Mouse (Mus musculus) kidney, adult 9 months (tissue): Measurements from ENCODE around the gene 6330403K07Rik.

Experiments used
- DNase-seq: peaks from one replicate; pipeline ENCODE4 v3.0.0; 2022

The 6330403K07Rik gene

GRCm38 (mm10) chr11:70982557-70983228, 50.6 kb downstream of the 6330403K07Rik start, which contains the start of gene C1qbp:
TSS of gene C1qbp (minus strand) at chr11:70983026.
- peak; percentile 94 for DNase-seq

DNA sequence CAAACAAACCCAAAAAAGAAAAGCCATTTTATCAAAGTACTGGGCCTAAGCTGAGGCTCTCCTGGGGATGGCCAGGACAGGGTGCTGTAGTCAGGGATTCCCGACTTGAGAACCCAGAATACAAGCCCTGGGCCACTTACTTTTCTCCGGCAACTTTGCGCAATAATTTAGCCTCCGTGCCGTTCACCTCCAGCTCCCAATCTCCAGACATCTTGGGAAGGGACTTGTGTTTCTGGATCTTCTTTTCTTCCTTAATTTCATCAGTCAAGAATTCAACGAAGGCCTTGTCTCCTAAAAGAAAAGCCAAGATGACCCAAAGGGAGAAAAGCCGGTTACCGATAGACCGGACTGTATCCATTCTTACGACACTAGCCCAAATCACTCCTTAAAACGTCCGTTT, 51.3 kb downstream of the 6330403K07Rik start:
- DNase-seq: no peak
